Mouse (Mus musculus) forebrain, embryonic 10.5 days (tissue): ENCODE results near the gene Phc1. TPM values are rescaled to one million over a fixed set of nuclear protein-coding genes. Genes with fewer than 3 reads are reported as not detected.
"Not testable (repeated sequence)": the region's sequence is repeated elsewhere in the genome, so short reads cannot be mapped to it uniquely, and the experiment has no call there.

Experiments
- DNase-seq: peaks from one replicate; pipeline ENCODE4 v3.0.0-alpha.2; 2017; ENCODE audit warnings: low spot score; ENCODE audit errors: extremely low spot score
- H3K27ac ChIP-seq: fragments of 300-500 bp; sonication (generic); 2 replicates; pipeline ENCODE4 v1.5.1; 2016; ENCODE audit warnings: mild to moderate bottlenecking
- H3K27me3 ChIP-seq: fragments of 300-500 bp; sonication (generic); 2 replicates; pipeline ENCODE4 v1.6.1; 2016; ENCODE audit warnings: mild to moderate bottlenecking; ENCODE audit not compliant: poor library complexity, severe bottlenecking
- H3K36me3 ChIP-seq: fragments of 300-500 bp; sonication (generic); replicated peaks from 2 replicates; pipeline ENCODE4 v1.6.1; 2016; ENCODE audit warnings: mild to moderate bottlenecking, moderate library complexity
- H3K4me1 ChIP-seq: fragments of 300-500 bp; sonication (generic); 2 replicates; pipeline ENCODE4 v1.6.1; 2016
- H3K4me3 ChIP-seq: fragments of 300-500 bp; sonication (generic); 2 replicates; pipeline ENCODE4 v1.5.1; 2016; ENCODE audit warnings: mild to moderate bottlenecking, moderate library complexity
- H3K9me3 ChIP-seq: fragments of 300-500 bp; sonication (generic); 2 replicates; pipeline ENCODE4 v1.6.1; 2016; ENCODE audit warnings: mild to moderate bottlenecking, moderate library complexity
- WGBS: fragments of 180-500 bp; shearing (Covaris S2); methylation state at CpG from one replicate; pipeline ENCODE4 v1.1.7; 2016; 5-methylcytosine and 5-hydroxymethylcytosine counted together
- polyA plus RNA-seq: library from polyadenylated mRNA; unstranded; fragments of >200 nt; fragmentation: Nextera tagmentation; extraction: Ambion mirVana; gene quantifications from 2 replicates; pipeline ENCODE4 v1.2.1, GENCODE M21; 2016

Phc1 gene
- polyA plus RNA-seq: 26.2 and 29.7 TPM in 2 replicates

- Histone ChIP-seq H3K27me3 (no peaks in the 10 kb centered on the region), H3K4me1 (peaks cover 50% of the 10 kb centered on the region), H3K9me3 (no peaks in the 10 kb centered on the region), H3K4me3 (peak within 1 kb of the TSS; percentile 80), H3K27ac (peak within 1 kb of the TSS; percentile 96), H3K36me3 (peaks cover 12% of the 10 kb centered on the region)
- DNase-seq: no peak
- under 1% methylated on average over 17 of the region's 17 CpGs for WGBS
These were observed at the start of gene Phc1 for GRCm38 (mm10) chr6:122340349-122341000. Gene Phc1, minus strand, starts transcription at chr6:122340561.

- not testable (repeated sequence) for H3K27me3 ChIP-seq, H3K27ac ChIP-seq, H3K9me3 ChIP-seq, H3K4me3 ChIP-seq, H3K4me1 ChIP-seq, DNase-seq, H3K36me3 ChIP-seq
- 75% methylated on average over 3 of the region's 3 CpGs for WGBS
These were observed 49.6 kb upstream of the Phc1 start for GRCm38 (mm10) chr6:122389986-122390385.

- 88% methylated on average over 12 of the region's 12 CpGs for WGBS
- not testable (repeated sequence) for H3K9me3 ChIP-seq, DNase-seq
These were observed 47.0 kb upstream of the Phc1 start for GRCm38 (mm10) chr6:122387177-122388028.

GRCm38 (mm10) chr6:122385724-122386123, 45.4 kb upstream of the Phc1 start:
- H3K36me3 ChIP-seq: no peaks in the 10 kb centered on the region

More at GRCm38 (mm10) chr6:122387177-122388028, 47.0 kb upstream of the Phc1 start:
- not testable (repeated sequence) for H3K27ac ChIP-seq, H3K4me1 ChIP-seq, H3K36me3 ChIP-seq, H3K27me3 ChIP-seq, H3K4me3 ChIP-seq

GRCm38 (mm10) chr6:122384886-122385285, 44.5 kb upstream of the Phc1 start:
- Histone ChIP-seq H3K27me3 (no peaks in the 10 kb centered on the region), H3K4me1 (no peaks in the 10 kb centered on the region; the same call in 1 of the 2 replicates), H3K4me3 (no peak overlapping the region), H3K27ac (no peak overlapping the region), H3K36me3 (no peaks in the 10 kb centered on the region), H3K9me3 (no peaks in the 10 kb centered on the region)
- no peak for DNase-seq
- 94% methylated on average over 13 of the region's 13 CpGs for WGBS

More at GRCm38 (mm10) chr6:122385724-122386123, 45.4 kb upstream of the Phc1 start:
- no peak overlapping the region for H3K4me3 ChIP-seq
- H3K4me1 ChIP-seq: no peaks in the 10 kb centered on the region; the same call in 1 of the 2 replicates
- H3K27ac ChIP-seq: no peak overlapping the region
- no peak for DNase-seq
- no peaks in the 10 kb centered on the region for H3K9me3 ChIP-seq
- WGBS: 79% methylated on average over 5 of the region's 5 CpGs
- no peaks in the 10 kb centered on the region for H3K27me3 ChIP-seq

GRCm38 (mm10) chr6:122383211-122383610, 42.9 kb upstream of the Phc1 start:
- no peak overlapping the region for H3K4me3 ChIP-seq
- WGBS: 87% methylated on average over 5 of the region's 5 CpGs
- H3K4me1 ChIP-seq: no peaks in the 10 kb centered on the region

GRCm38 (mm10) chr6:122382046-122382445, 41.7 kb upstream of the Phc1 start:
- Histone ChIP-seq H3K27ac (no peak overlapping the region), H3K27me3 (no peaks in the 10 kb centered on the region), H3K36me3 (no peaks in the 10 kb centered on the region), H3K4me1 (no peaks in the 10 kb centered on the region), H3K4me3 (no peak overlapping the region), H3K9me3 (no peaks in the 10 kb centered on the region)
- WGBS: 88% methylated on average over 8 of the region's 8 CpGs
- no peak for DNase-seq

More at GRCm38 (mm10) chr6:122383211-122383610, 42.9 kb upstream of the Phc1 start:
- Histone ChIP-seq H3K27me3 (no peaks in the 10 kb centered on the region), H3K27ac (no peak overlapping the region), H3K9me3 (no peaks in the 10 kb centered on the region), H3K36me3 (no peaks in the 10 kb centered on the region)
- no peak for DNase-seq

GRCm38 (mm10) chr6:122368245-122368644, 27.9 kb upstream of the Phc1 start:
- Histone ChIP-seq H3K4me1 (0 out of 2 replicates have a peak, but pooled peaks cover 4% of the 10 kb centered on the region), H3K27ac (no peak overlapping the region), H3K36me3 (no peaks in the 10 kb centered on the region), H3K9me3 (no peaks in the 10 kb centered on the region), H3K4me3 (no peak overlapping the region), H3K27me3 (no peaks in the 10 kb centered on the region)
- no peak for DNase-seq
- WGBS: 84% methylated on average over 3 of the region's 3 CpGs

- H3K27ac ChIP-seq: no peak overlapping the region
- H3K4me3 ChIP-seq: no peak overlapping the region
- no peaks in the 10 kb centered on the region for H3K36me3 ChIP-seq
- H3K4me1 ChIP-seq: 0 out of 2 replicates have a peak, but pooled peaks cover 4% of the 10 kb centered on the region
- DNase-seq: no peak
- 61% methylated on average over 3 of the region's 3 CpGs for WGBS
- H3K9me3 ChIP-seq: peaks cover 2% of the 10 kb centered on the region; the same call in 1 of the 2 replicates
- no peaks in the 10 kb centered on the region for H3K27me3 ChIP-seq
These were observed 26.6 kb upstream of the Phc1 start for GRCm38 (mm10) chr6:122366976-122367375.

GRCm38 (mm10) chr6:122366287-122366686, 25.9 kb upstream of the Phc1 start:
- H3K27ac ChIP-seq: no peak overlapping the region
- no peak for DNase-seq
- H3K27me3 ChIP-seq: no peaks in the 10 kb centered on the region
- H3K4me1 ChIP-seq: 0 out of 2 replicates have a peak, but pooled peaks cover 4% of the 10 kb centered on the region
- 49% methylated on average over 2 of the region's 2 CpGs for WGBS
- no peaks in the 10 kb centered on the region for H3K36me3 ChIP-seq
- H3K9me3 ChIP-seq: peaks cover 2% of the 10 kb centered on the region; the same call in 1 of the 2 replicates
- no peak overlapping the region for H3K4me3 ChIP-seq

GRCm38 (mm10) chr6:122365706-122366105, 25.3 kb upstream of the Phc1 start:
- no peaks in the 10 kb centered on the region for H3K36me3 ChIP-seq
- no peak overlapping the region for H3K27ac ChIP-seq
- no peak overlapping the region for H3K4me3 ChIP-seq
- H3K27me3 ChIP-seq: no peaks in the 10 kb centered on the region
- 60% methylated on average over 3 of the region's 3 CpGs for WGBS
- H3K4me1 ChIP-seq: 0 out of 2 replicates have a peak, but pooled peaks cover 4% of the 10 kb centered on the region
- DNase-seq: no peak
- H3K9me3 ChIP-seq: peaks cover 2% of the 10 kb centered on the region; the same call in 1 of the 2 replicates

GRCm38 (mm10) chr6:122357089-122357488, 16.7 kb upstream of the Phc1 start:
- WGBS: 81% methylated on average over 1 of the region's 1 CpGs
- H3K4me1 ChIP-seq: no peaks in the 10 kb centered on the region
- H3K27me3 ChIP-seq: no peaks in the 10 kb centered on the region
- DNase-seq: no peak
- no peaks in the 10 kb centered on the region for H3K9me3 ChIP-seq
- no peaks in the 10 kb centered on the region for H3K36me3 ChIP-seq
- H3K27ac ChIP-seq: no peak overlapping the region
- no peak overlapping the region for H3K4me3 ChIP-seq

- Histone ChIP-seq H3K9me3 (no peaks in the 10 kb centered on the region), H3K27ac (no peak overlapping the region), H3K4me1 (no peaks in the 10 kb centered on the region), H3K27me3 (no peaks in the 10 kb centered on the region), H3K36me3 (no peaks in the 10 kb centered on the region), H3K4me3 (no peak overlapping the region)
- WGBS: 68% methylated on average over 9 of the region's 9 CpGs
- no peak for DNase-seq
These were observed 15.5 kb upstream of the Phc1 start for GRCm38 (mm10) chr6:122355909-122356308.
